Mouse (Mus musculus) MEL-GATA-1-ER (cell line): Measurements from ENCODE around the gene Sgtb.

Experiments used
- DNase-seq: peaks from one replicate; pipeline ENCODE4 v3.0.0-alpha.2; 2012; ENCODE audit warnings: low read depth; ENCODE audit errors: extremely low read depth

Gene Sgtb

DNA sequence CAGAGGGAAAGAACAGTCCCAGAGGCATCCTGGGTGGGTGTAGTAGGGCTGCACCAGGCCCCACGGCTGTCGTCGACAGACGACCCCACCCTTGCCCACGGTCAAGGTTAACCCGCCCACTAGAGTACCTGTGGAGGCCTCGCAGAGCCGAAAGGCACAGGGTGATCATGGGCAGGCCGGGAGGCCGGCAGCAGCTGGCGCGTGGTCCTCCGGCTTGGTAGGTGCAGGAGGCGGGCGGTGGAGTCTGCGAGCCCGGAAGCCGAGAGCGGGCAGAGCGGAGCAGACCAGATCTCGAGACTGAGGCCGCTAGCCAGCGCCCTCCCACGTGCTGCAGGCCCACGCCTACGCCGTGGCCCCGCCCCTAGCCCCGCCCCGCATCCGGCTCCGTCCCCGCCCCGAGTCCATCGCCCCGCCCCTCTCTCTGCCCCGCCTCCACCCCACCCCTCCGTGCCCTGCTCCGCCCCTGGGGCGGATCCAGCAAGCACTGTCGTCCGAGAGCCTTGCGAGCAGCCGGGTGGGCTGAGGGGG is at the start of gene Sgtb, which contains the start of gene Nln:
Sgtb (plus strand) TSS at position 454 of the 528 bp plus-strand sequence.
Nln (minus strand) TSS at position 327 of the 528 bp plus-strand sequence.
- peak; percentile 52 for DNase-seq

DNA sequence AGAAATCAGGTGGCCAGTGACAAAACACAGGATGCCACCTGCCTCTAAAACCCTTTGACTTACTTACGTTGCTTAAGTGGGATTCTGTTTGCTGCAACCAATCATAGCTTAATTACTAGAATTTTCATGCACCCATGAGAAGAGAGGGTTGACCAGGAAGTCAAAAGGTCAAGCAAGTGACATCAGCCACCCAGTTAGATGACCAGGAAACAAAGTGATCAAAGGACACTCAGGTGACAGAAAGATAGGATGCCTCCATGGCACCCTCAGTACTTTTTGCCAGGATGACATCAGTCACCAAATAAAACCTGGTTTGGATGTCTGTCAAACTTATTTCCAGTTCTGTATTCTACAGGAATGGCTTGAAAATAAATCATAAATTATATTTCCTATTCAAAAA is 49.3 kb upstream of the Sgtb start:
- no peak for DNase-seq

DNA sequence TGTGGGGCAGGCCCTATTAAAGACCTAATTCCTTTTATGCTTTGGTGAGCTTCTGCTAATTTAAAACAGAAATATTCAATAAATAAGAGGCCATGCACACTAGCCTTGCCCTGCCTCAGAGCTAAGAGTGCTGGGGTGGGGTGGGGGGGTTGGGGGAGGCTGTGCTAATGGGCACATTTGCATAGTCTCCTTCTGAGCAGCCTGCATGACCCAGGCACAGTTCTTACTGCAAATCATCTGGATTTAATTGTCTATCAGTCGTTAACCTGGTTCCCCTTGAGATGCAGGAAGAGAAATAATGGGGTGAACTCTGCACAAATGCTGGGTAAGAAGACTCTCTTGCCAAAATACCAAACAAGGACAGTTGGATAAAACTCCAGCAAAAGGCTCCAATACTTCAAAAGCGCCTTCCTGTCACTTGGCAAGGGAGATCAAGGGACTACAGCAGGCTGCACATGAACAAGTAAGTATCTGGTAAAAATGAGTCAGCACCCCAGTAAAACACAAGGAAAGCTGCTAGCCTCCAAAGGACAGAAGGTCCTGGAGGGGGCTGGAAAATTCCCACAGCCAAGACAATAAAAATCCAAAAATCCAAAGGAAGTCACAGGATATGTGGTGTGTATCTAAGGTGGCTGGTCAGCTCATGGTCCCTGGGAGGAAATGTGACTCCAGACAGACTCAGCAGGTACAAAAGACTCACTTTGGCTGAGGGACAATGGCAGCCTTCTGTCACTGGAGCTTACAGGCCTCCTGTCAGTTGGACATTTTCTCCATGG is 47.4 kb upstream of the Sgtb start:
- DNase-seq, result no peak

DNA sequence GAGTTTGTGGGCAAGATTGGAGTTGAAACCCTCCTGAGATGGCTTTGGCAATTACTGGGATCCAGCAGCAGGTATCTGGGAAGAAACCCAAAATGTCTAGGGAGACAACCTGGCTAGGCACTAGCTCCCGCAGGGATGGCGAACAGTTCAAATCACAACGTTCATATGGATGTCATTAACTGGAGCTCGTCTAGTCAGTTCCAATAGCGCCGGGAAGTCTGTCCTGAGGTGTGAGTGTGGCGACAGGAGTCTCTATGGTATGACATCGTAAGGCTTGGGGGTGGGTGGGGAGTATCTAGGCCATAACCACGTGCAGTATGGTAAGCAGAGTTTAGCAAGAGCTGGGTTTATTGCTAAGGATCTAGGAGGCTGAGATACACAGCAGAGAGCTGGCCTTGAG is 46.5 kb upstream of the Sgtb start:
- DNase-seq, result no peak

DNA sequence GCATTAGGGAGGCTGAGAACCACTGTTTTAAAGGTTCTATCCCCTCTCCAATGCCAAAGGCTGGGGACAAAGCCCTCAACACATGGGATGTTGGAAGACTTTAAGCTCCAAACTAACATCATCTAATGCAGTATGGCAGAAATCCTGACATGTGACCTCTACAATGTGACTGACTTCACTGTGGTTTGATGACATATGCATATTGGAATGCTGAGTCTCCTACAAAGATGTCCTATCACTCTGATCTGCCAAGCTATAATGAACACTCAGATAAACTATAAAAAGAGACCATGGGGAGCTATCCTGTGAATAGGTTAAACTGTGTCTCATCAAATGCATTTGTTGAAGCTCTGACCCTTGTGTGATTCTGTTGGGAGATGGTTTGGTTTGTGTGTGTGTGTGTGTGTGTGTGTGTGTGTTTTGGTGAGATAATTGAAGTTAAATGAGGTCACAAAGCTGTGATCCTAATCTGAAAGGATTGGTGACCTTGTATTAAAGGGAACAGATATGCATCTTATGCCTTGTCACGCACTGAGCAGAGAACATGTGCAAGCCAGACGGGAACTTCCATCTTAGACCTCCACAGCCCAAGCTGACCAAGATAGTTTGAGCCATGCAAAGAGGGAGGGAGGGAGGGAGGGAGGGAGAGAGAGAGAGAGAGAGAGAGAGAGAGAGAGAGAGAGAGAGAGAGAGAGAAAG is 43.7 kb upstream of the Sgtb start:
- no peak for DNase-seq

DNA sequence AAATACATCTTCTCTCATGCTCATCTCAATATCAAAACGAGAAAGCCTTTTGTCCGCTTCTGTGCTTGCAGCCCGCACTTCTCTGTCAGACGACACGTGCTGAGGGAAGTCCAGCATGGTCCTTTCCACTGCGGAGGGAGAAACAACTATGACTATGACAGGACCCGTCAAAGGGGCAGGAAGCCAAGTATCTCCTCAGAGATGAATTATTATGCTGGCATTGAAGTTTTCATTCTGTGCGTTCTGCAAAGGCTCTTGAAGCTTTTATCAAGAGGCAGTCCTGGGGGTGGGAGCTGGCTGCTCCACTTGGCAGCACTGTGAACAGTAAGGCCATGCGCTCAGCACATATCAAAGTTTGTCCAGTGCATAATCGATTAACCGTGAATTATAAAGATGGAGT is 40.3 kb upstream of the Sgtb start:
- DNase-seq, result no peak

DNA sequence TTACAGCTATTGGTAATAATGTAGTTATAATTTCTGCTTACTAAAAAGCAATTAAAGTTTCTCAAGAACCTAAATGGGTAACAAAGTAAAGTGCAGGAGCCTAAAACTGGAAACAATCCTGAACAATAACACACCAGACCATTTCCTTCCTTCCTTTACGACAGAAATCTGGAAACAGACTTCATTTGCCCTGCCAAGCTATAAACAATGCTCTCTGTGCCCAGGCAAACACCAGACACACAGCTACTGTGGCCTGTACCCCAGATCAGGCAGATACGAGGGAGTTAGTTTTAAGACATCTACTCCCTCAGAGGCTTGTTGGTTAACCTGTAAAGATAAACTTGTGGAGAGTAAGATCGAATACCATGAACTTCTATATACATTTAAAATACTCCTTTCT is 38.8 kb upstream of the Sgtb start:
- no peak for DNase-seq

DNA sequence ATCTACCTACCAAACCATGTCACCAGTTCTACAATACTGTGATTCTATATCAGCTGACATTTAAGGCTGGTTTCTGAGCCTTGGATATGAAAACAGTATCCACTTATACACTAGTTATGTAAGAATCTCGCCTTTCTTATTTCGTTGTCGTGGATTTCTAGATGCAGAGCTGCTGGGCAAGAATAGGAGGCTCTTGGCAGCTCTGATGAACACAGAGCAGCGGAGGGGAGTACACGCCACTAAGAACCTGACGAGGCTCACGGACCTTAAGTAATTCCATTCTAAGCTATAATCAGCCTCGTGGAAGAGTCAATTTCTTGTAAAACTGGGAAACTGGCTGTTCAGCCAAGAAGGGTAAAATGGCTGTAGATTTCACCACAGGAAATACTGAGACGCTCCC is 37.2 kb upstream of the Sgtb start:
- no peak for DNase-seq

DNA sequence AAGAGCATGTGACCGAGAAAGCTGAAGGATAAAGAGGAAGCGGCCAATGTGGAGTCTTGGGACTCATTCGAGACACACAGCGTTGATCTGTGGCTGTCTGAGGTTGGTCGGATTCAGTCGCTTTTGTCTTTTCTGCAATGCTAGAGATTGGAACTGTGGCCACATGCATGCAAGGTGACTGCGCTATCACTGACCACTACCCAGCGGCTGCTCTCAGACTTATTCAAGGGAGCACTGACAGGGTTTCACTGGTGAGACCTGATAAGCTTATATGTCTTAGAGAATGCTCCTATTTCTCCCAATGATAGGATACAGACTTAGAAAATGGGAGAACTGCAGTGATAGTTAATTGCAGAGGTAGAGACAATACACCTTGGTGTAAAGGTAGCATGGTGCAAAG is 35.3 kb upstream of the Sgtb start:
- no peak for DNase-seq

DNA sequence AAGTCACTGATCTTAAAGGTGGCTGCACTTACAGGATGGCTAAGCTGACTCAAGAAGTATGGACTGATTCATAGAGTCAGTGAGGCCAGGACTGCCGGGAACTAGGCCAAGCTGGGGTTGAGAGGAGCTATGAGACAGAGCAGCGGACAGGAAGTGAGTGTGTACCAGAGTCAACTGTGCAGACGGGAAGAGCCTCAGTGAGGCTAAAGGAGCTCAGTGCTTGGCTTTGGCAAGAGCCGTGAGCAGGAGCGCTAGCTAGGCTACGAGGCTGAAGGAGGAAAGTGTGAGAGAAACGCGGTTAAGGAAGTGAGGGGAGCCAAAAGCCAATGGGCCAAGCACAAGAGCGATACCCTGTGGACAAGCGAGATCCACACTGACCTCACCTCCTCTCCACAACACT is 34.8 kb upstream of the Sgtb start:
- DNase-seq, result no peak

DNA sequence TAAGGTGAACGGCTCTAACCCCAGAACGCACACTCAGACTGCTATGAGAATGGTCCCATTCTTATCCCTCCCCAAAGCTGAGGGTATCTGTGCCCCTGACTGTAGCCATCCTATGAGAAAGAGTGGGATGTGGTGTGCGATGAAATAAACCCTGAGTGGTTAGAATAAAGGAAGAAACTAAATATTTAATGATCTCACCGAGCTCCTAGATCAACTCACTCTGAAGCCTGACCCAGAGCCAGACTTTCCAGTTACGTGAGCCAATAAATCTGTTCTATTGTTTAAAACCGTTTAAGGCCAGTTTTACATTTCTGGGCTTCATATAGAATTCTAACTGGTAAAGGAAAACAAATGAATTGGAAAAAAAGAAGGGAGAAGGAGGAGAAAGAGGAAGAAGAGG is 32.5 kb upstream of the Sgtb start:
- no peak for DNase-seq

DNA sequence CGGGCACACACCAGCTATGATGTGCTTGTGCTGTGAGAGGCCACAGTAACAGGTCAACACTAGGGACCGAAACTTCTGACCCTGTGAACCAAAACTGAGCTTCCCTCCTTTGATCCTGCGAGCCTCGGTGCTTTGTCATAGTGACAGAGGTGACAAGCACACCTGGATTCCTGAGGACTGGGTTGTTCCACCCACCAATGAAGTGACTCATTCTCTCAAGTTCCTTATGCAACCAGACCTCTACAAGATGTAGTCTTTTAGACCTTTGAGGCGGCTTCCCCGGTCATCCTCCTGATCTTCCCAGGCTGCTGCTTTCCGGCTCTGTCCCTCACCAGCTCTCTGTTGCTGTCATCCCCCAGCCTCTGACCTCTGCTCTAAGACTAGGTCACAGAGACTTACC is 27.0 kb upstream of the Sgtb start:
- no peak for DNase-seq

DNA sequence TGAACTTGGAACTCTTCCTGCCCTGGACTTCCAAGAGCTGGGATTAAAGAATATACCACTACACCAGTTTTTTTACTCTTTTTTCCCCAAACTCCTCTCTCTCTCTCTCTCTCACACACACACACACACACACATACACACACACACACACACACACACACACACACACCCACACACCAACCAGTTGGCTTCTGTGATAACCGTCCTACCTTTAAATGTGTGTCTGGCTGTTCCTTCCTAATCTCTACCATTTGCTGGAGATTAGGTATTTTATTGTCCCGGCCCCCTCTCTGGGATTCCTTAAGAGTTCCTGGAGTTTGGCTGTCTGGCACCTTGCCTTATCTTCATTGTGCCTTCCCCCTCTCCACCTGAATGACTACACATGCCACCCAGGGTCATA is 24.9 kb upstream of the Sgtb start:
- no peak for DNase-seq

DNA sequence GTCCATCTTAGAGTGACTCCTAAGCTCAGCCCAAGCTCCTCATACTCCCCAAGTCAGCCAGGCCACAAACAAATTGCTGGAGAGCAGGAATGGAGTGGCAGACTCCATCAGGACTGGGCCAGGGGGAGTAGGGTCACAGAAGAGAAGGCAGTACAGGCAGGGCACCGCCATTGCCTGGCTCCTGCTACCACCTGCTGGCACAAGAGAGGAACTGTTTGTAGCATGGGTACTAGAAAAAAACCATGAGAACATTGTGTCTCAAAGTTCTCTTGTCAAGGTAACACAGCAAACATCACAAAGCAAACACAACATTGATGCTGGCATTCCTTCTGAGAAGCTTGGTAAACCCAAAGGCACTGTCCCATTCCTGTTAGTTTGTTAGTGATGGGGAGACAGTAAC is 20.2 kb upstream of the Sgtb start:
- DNase-seq, result no peak

DNA sequence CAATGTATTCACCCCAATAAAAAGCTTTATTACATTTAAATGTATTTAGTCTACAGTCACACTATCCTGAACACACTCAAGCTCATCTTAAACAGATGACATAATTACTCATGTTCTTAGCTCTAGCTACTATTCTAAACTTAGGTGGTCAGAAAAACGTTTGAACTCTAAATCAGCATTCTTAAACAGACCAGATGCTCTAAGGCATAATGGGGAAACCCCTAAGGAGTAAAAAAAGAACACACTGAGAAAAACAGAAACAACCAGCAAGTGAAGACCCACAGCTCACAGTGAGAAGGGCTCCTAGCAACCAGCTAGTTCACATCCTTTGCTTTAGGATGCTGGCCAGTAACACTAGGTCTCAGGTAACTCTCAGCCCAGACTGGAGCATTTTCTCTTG is 17.8 kb upstream of the Sgtb start:
- no peak for DNase-seq

DNA sequence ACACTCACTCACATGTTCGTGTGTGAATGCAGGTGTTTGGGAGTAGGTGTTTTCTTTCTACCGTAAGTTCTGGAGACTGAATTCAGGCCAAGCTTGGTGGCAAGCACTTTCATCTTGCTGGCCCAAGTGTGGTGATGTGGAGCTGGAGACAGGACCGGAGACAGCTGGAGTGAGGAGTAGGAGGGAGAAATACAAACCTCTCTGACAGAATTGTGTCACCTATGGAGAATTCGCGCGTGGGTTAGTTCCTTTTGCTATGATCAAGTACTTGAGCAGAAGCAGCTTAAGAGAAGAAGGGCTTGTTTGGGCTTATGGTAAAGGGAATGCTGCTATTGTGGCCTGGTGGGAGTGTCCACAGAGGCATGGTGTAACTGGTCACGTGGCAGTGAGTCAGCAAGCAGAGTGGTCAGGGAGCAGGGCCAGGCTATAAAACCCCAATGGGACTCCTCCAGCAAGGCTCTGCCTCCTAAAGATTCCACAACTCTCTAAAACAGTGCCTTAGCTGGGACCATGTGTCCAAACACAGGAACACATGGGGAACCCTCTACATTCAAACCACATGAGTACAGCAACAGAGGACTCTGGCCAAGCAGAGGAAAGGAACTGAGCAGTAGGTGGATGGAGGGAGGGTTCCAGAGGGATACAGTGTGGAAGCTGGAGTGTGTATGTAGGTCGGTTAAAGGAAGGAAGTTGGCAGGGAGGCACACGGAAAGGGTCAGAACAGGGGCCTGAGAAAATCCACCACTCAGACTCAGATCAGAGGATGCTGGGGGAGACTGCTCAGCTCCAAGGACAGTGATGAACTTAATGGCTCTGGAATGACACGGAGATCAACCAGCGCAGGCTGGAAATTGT is 14.8 kb upstream of the Sgtb start:
- DNase-seq, result no peak

DNA sequence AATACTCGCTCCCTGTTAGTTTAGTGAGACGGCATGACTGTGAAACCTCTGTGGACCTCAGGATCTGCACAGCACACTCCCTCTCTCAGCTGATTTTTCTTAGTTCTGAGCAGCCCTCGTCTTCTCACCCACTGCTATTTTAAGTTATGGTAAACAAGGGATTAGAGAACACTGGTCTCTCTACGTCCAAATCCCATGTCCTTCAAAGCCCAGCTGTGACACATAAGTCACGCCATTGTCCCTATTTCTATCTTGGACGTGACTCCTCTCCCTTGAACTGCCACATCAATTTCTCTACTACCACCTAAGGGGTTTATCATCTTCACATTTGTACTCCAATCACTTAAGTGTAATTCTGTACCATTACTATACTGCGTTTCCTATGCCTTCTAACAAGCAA is 13.6 kb upstream of the Sgtb start:
- DNase-seq, result no peak

DNA sequence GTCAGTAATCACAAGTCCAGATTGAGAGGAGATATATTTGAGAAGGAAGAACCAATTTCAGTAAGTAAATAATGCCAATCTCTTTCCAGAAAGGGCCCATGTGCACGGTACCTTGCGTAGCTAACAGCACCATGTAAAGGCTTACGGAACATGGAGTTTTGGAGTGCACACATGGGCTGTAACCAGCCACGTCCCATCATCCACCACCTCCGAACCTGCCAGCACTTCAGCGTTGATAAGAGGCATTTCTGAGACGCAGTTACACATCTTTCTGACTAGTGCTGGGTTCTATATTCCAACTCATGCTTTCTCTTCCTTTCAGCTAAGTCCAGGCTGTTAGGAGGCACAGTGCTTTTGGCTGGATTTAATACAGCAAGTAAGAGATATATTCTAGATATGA is 12.4 kb upstream of the Sgtb start:
- no peak for DNase-seq

DNA sequence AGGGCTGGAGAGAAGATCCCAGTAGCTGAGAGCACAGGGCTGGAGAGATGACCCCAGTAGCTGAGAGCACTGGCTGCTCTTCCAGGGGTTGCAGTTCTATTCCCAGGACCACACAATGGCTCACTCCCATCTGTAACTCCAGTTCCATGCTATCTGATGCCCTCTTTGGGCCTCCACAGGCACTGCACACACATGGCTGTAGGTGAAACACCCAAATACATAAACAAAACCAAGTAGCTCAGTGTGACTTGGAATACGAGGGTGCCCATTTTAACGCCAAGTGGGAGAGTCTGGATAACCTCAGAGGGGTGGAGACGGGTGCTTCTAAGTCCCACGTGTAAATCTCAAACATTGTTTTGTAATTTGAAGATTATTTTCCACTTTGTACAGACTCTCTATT is 9.1 kb upstream of the Sgtb start:
- DNase-seq, result no peak

DNA sequence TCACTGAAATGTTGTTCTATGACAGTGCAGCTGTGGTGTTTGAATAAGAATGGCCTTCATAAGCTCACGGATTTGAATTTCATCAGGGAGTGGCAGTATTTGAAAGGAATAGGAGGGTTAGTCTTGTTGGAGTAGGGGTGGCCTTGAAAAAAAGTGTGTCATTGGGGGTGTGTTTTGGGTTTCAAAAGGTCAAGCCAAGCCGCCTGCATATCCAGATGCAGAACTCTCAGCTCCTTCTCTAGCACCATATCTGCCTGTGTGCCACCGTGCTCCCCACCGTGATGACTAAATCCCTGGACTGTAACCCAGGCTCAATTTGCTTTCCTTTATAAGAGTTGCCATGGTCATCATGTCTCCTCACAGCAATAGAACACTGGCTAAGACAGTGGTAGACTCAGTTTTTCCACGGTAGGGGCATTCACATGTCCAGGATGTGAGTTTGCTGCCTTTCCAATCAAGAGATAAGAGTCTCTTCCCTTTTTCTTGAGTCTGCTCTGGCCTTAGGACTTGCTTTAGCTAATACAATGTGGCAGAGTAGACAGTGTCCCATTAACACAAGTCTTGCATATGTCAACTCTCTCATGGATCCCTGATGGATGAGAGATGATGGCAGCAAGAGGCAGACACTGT is 7.8 kb upstream of the Sgtb start:
- peak; percentile 52 for DNase-seq

DNA sequence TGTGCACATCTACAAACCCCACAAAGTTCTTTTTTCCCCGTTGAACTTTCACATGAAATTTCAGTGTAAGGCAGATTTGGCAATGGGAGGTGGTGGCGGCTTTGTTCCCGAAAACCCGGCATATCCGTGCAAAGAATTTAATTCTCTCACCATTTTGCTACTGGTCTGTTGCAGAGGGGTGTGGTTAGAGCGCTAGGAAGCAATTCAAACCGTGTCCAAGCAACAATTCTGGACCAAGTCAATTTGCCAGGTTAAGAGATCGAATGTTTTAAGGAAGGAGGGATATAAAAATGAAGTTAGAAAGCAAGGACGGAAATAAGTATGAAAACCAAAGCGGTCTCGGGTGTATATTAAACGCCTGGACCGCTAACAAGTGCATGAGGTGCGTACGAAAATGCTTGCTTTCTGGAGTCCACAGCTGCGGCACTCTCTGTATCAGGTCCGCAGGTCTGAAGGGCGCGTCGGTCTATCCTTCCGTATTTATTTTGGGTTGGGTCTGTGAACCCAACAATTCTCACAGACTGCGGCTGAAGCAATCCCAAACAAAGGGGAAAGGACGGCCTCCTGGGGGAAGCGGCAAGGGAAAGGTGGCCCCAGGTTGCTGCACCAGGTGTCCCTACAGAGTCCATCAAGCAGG is 772 bp upstream of the Sgtb start:
- peak; percentile 50 for DNase-seq
